Mouse (Mus musculus): ENCODE results near the gene Slc17a7. TPM values are rescaled to one million over a fixed set of nuclear protein-coding genes. Genes with fewer than 3 reads are reported as not detected.
"Not testable (repeated sequence)": the region's sequence is repeated elsewhere in the genome, so short reads cannot be mapped to it uniquely, and the experiment has no call there.

The Slc17a7 gene
- polyA plus RNA-seq, 1 experiment from 2014 or later: 0.56 TPM

DNA sequence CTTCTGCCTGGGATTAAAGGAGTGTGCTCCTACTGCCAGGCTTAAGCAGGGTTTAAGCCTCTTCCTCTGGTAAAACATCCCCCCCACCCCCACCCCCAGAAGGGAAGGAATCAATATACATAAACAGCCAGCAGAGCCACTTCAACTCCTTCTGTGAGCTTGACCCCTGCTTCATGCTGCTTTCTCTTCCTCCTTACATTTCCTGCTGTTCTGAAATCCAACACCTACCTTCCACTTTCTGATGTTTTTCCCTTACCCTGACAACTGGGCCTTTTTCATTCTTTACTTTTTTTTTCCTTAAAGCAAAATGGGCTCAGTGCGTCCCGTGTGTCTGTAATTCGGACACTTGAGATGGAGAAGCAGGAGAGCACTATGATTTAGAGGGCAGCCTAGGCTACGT, 13.4 kb upstream of the Slc17a7 start:
- Histone ChIP-seq H3K36me3 (ENCODE audit: insufficient read depth, low read length) (0 out of 2 replicates have a peak, but pooled peaks cover 9% of the 10 kb centered on the region), H3K27me3 (replicated peaks; ENCODE audit: insufficient read depth, low read length) (no peaks in the 10 kb centered on the region), H3K4me2 (replicated peaks; ENCODE audit: low read depth, low read length) (no peak overlapping the region), H3K9me3 (ENCODE audit: low read length) (no peaks in the 10 kb centered on the region), H3K27ac (ENCODE audit: low read length) (no peak overlapping the region; the same call in 1 of the 2 replicates), H3K9ac (replicated peaks; ENCODE audit: low read depth) (no peak overlapping the region), H3K4me1 (ENCODE audit: insufficient read depth, low read depth, low read length) (no peaks in the 10 kb centered on the region), H3K4me3 (ENCODE audit: low read depth, low read length) (no peak overlapping the region)
- DNase-seq (ENCODE audit: low spot score) (no peak), ATAC-seq (no peak)
- WGBS: 52% methylated on average over 4 of the region's 4 CpGs
- TF ChIP-seq CTCF (IDR thresholded peaks at IDR 0.05): no peak
- TF ChIP-seq EP300 (IDR thresholded peaks at IDR 0.05): no peak

GRCm38 (mm10) chr7:45151303-45151702, 12.4 kb upstream of the Slc17a7 start:
- DNase-seq (ENCODE audit: low spot score) (peak; percentile 64), ATAC-seq (no peak)
- Histone ChIP-seq H3K9ac (replicated peaks; ENCODE audit: low read depth) (no peak overlapping the region), H3K36me3 (ENCODE audit: insufficient read depth, low read length) (no peaks in the 10 kb centered on the region), H3K27ac (ENCODE audit: low read length) (peak overlapping the region; percentile 22; the same call in 1 of the 2 replicates), H3K27me3 (replicated peaks; ENCODE audit: insufficient read depth, low read length) (no peaks in the 10 kb centered on the region), H3K9me3 (ENCODE audit: low read length) (no peaks in the 10 kb centered on the region), H3K4me1 (ENCODE audit: insufficient read depth, low read depth, low read length) (no peaks in the 10 kb centered on the region), H3K4me2 (replicated peaks; ENCODE audit: low read depth, low read length) (no peak overlapping the region), H3K4me3 (ENCODE audit: low read depth, low read length) (no peak overlapping the region)
- 20% methylated on average over 11 of the region's 11 CpGs for WGBS
- TF ChIP-seq CTCF (IDR thresholded peaks at IDR 0.05): no peak
- TF ChIP-seq EP300 (IDR thresholded peaks at IDR 0.05): no peak

- not testable (repeated sequence) for DNase-seq (ENCODE audit: low spot score); H3K4me3 ChIP-seq (ENCODE audit: low read depth, low read length); H3K9me3 ChIP-seq (ENCODE audit: low read length); H3K4me2 ChIP-seq (replicated peaks; ENCODE audit: low read depth, low read length); H3K9ac ChIP-seq (replicated peaks; ENCODE audit: low read depth); ATAC-seq; H3K4me1 ChIP-seq (ENCODE audit: insufficient read depth, low read depth, low read length); H3K36me3 ChIP-seq (ENCODE audit: insufficient read depth, low read length); H3K27me3 ChIP-seq (replicated peaks; ENCODE audit: insufficient read depth, low read length); H3K27ac ChIP-seq (ENCODE audit: low read length)
- 91% methylated on average over 2 of the region's 2 CpGs for WGBS
These were observed 10.7 kb upstream of the Slc17a7 start for GRCm38 (mm10) chr7:45153052-45153451.

DNA sequence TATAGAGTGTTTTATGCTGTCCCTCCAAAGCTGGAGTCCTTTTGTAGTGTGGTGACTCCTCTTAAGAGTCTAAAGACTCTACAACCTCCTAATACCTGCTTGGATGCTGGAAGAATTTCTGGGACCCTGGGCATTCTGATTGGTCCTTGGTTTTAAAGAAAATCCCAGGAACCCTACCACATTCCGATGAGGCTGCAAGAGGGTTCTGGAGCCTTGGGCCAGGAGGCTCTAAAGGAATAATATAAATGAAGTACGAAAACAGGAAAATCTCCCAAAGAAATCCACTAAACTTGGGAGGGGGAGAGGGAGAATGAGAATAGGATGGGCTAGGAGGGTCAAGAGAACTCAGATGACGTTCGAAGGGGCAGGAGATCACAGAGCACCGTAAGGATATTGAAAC, 10.2 kb upstream of the Slc17a7 start:
- Histone ChIP-seq H3K9ac (replicated peaks; ENCODE audit: low read depth) (peak overlapping the region; percentile 67), H3K9me3 (ENCODE audit: low read length) (no peaks in the 10 kb centered on the region), H3K27me3 (replicated peaks; ENCODE audit: insufficient read depth, low read length) (no peaks in the 10 kb centered on the region), H3K4me1 (ENCODE audit: insufficient read depth, low read depth, low read length) (no peaks in the 10 kb centered on the region), H3K27ac (ENCODE audit: low read length) (peak overlapping the region; percentile 94), H3K36me3 (ENCODE audit: insufficient read depth, low read length) (no peaks in the 10 kb centered on the region), H3K4me3 (ENCODE audit: low read depth, low read length) (peak overlapping the region; percentile 71), H3K4me2 (replicated peaks; ENCODE audit: low read depth, low read length) (peak overlapping the region; percentile 58)
- no peak for TF ChIP-seq CTCF (IDR thresholded peaks at IDR 0.05)
- no peak for TF ChIP-seq EP300 (IDR thresholded peaks at IDR 0.05)
- 2% methylated on average over 5 of the region's 5 CpGs for WGBS
- DNase-seq (ENCODE audit: low spot score): peak; percentile 16
- no peak for ATAC-seq

DNA sequence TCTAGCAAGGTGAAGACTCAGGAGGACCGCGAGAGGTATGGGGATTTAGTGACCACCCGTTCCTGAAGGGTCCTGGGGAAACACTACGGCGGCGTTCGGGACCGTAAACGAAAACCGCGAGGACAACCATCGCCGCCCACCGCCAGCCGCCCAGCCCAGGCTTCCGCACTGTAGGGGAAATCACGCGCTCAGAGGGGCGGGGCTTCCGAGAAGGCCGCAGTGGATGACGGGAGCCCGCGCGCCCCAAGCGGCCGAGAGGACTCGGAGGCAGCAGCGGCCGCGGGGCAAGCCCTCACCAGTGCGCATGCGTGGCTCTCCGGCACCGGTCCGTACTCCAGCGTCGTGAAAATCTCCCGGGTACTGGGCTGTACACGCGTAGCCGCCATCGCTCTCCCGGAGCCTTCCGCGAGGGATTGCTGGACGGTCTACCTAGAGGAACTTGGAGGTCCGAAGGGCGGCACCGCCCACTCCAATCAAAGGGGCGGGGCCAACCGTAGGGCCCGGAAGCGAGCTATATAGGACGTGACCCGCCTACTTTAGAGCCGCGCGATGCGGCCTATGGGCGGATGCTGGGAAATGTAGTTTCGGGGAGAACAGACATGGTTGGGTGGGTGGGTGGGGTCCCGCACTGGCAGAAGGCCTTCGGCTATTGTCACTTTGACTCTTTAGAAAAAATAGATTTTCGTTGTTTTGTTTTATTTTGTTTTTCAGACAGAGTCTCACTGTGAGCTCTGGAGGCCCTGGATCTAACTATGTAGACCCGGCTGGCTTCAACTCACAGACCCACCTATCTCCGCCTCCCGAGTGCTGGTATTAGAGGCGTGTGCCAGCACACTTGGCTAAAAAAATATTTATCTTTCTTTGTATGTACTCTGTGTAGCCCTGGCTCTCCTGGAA, 9.4 kb upstream of the Slc17a7 start, which contains the start of the genes Pih1d1 and Aldh16a1:
TSS of gene Pih1d1 (plus strand) at position 208 of the 897 bp plus-strand sequence.
TSS of gene Aldh16a1 (minus strand) at position 489 of the 897 bp plus-strand sequence.
- WGBS: 2% methylated on average over 68 of the region's 69 CpGs
- Histone ChIP-seq H3K4me2 (replicated peaks; ENCODE audit: low read depth, low read length) (peak within 1 kb of the TSS; percentile 58), H3K4me3 (ENCODE audit: low read depth, low read length) (peak within 1 kb of the TSS; percentile 71), H3K27ac (ENCODE audit: low read length) (peak within 1 kb of the TSS; percentile 94), H3K9ac (replicated peaks; ENCODE audit: low read depth) (peak within 1 kb of the TSS; percentile 67), H3K27me3 (replicated peaks; ENCODE audit: insufficient read depth, low read length) (no peaks in the 10 kb centered on the region), H3K9me3 (ENCODE audit: low read length) (no peaks in the 10 kb centered on the region), H3K36me3 (ENCODE audit: insufficient read depth, low read length) (no peaks in the 10 kb centered on the region), H3K4me1 (ENCODE audit: insufficient read depth, low read depth, low read length) (no peaks in the 10 kb centered on the region)
- peak; percentile 98 for DNase-seq (ENCODE audit: low spot score)
- ATAC-seq: peak; percentile 95
- TF ChIP-seq CTCF (IDR thresholded peaks at IDR 0.05) (peak; percentile 80), EP300 (IDR thresholded peaks at IDR 0.05) (no peak)

- Histone ChIP-seq H3K27me3 (replicated peaks; ENCODE audit: insufficient read depth, low read length) (no peaks in the 10 kb centered on the region), H3K36me3 (ENCODE audit: insufficient read depth, low read length) (no peaks in the 10 kb centered on the region), H3K4me3 (ENCODE audit: low read depth, low read length) (peak overlapping the region; percentile 71), H3K27ac (ENCODE audit: low read length) (no peak overlapping the region), H3K9ac (replicated peaks; ENCODE audit: low read depth) (no peak overlapping the region), H3K4me1 (ENCODE audit: insufficient read depth, low read depth, low read length) (no peaks in the 10 kb centered on the region), H3K9me3 (ENCODE audit: low read length) (no peaks in the 10 kb centered on the region), H3K4me2 (replicated peaks; ENCODE audit: low read depth, low read length) (peak overlapping the region; percentile 58; the same call in 1 of the 2 replicates)
- peak; percentile 51 for ATAC-seq
- 71% methylated on average over 12 of the region's 12 CpGs for WGBS
- no peak for TF ChIP-seq EP300 (IDR thresholded peaks at IDR 0.05)
- peak; percentile 67 for TF ChIP-seq CTCF (IDR thresholded peaks at IDR 0.05)
- peak; percentile 64 for DNase-seq (ENCODE audit: low spot score)
These were observed 8.7 kb upstream of the Slc17a7 start for GRCm38 (mm10) chr7:45154993-45155514.
